Mouse (Mus musculus): ENCODE data around the gene Hoxb5.

Gene Hoxb5

GRCm38 (mm10) chr11:96303151-96304099 lies at the start of gene Hoxb5:
TSS of gene Hoxb5 (plus strand) at chr11:96303336.
- DNase-seq = peak; percentile 93

- DNase-seq = peak; percentile 64
Observed at GRCm38 (mm10) chr11:96254221-96254620, 48.9 kb upstream of the Hoxb5 start.

- peak; percentile 49 for DNase-seq
Observed at GRCm38 (mm10) chr11:96255111-96255995, 47.8 kb upstream of the Hoxb5 start.

- DNase-seq = no peak
Observed at GRCm38 (mm10) chr11:96255996-96256445, 47.1 kb upstream of the Hoxb5 start.

GRCm38 (mm10) chr11:96257141-96257540 lies 46.0 kb upstream of the Hoxb5 start:
- DNase-seq = no peak

- peak; percentile 76 for DNase-seq
Observed at GRCm38 (mm10) chr11:96259038-96259437, 44.1 kb upstream of the Hoxb5 start.

GRCm38 (mm10) chr11:96259511-96259910 lies 43.6 kb upstream of the Hoxb5 start:
- no peak for DNase-seq

- peak; percentile 64 for DNase-seq
Observed at GRCm38 (mm10) chr11:96260310-96260970, 42.7 kb upstream of the Hoxb5 start.

- peak; percentile 95 for DNase-seq
Observed at GRCm38 (mm10) chr11:96261323-96261890, 41.7 kb upstream of the Hoxb5 start.

- DNase-seq = no peak
Observed at GRCm38 (mm10) chr11:96262262-96262830, 40.8 kb upstream of the Hoxb5 start.

GRCm38 (mm10) chr11:96263636-96264389 lies 39.3 kb upstream of the Hoxb5 start:
- no peak for DNase-seq

- no peak for DNase-seq
Observed at GRCm38 (mm10) chr11:96264390-96265020, 38.6 kb upstream of the Hoxb5 start.

- DNase-seq = peak; percentile 90
Observed at GRCm38 (mm10) chr11:96265954-96266353, 37.2 kb upstream of the Hoxb5 start.

GRCm38 (mm10) chr11:96267021-96267920 lies 35.9 kb upstream of the Hoxb5 start:
- DNase-seq = no peak

- no peak for DNase-seq
Observed at GRCm38 (mm10) chr11:96268031-96268745, 34.9 kb upstream of the Hoxb5 start.

GRCm38 (mm10) chr11:96269869-96270268 lies 33.3 kb upstream of the Hoxb5 start:
- DNase-seq = peak; percentile 85

- DNase-seq = peak; percentile 86
Observed at GRCm38 (mm10) chr11:96270996-96271540, 32.1 kb upstream of the Hoxb5 start, which contains the start of gene Hoxb9. TSS of gene Hoxb9 (plus strand) at chr11:96271457.

- peak; percentile 85 for DNase-seq
Observed at GRCm38 (mm10) chr11:96271541-96272011, 31.6 kb upstream of the Hoxb5 start.

Data from kidney, postnatal 10 days (tissue).